Mouse (Mus musculus) myocyte (in vitro differentiated cells): ENCODE results near the gene Slc28a3. TPM values are rescaled to one million over a fixed set of nuclear protein-coding genes. Genes with fewer than 3 reads are reported as not detected.

Experiments
- H3K27me3 ChIP-seq: one replicate; pipeline ENCODE4 v1.6.1; 2011; ENCODE audit not compliant: control insufficient read depth, insufficient read depth, insufficient read length
- H3K36me3 ChIP-seq: one replicate; pipeline ENCODE4 v1.6.1; 2011; ENCODE audit not compliant: control insufficient read depth, insufficient read depth
- H3K4me2 ChIP-seq: one replicate; pipeline ENCODE4 v1.6.1; 2011; ENCODE audit warnings: low read depth, control low read depth
- H3K4me3 ChIP-seq: one replicate; pipeline ENCODE4 v1.5.1; 2011; ENCODE audit warnings: mild to moderate bottlenecking, control low read depth, moderate library complexity
- H3K79me2 ChIP-seq: one replicate; pipeline ENCODE4 v1.6.1; 2011; ENCODE audit not compliant: control insufficient read depth, insufficient read depth
- H3ac ChIP-seq: one replicate; pipeline ENCODE4 v1.6.1; 2011; ENCODE audit not compliant: control insufficient read depth, insufficient read length
- CEBPB ChIP-seq: IDR thresholded peaks from 2 replicates; pipeline ENCODE4 v1.6.1; 2011; ENCODE audit warnings: mild to moderate bottlenecking, moderate library complexity; ENCODE audit not compliant: poor library complexity, insufficient read depth, severe bottlenecking
- E2F4 ChIP-seq: IDR thresholded peaks from one replicate; pipeline ENCODE4 v1.6.1; 2011; ENCODE audit warnings: mild to moderate bottlenecking, control low read depth, moderate library complexity; ENCODE audit not compliant: insufficient read depth
- MAX ChIP-seq: IDR thresholded peaks from one replicate; pipeline ENCODE4 v1.6.1; 2011; ENCODE audit warnings: low read depth, mild to moderate bottlenecking, control low read depth
- MYOD1 ChIP-seq, 3 experiments: IDR thresholded peaks; one replicate each; pipeline ENCODE4 v1.6.1; 2011; ENCODE audit warnings: control low read depth in 2 of 3, low read depth in 2 of 3, mild to moderate bottlenecking in 2 of 3, moderate library complexity in 1 of 3; ENCODE audit not compliant: insufficient read length in 2 of 3, control insufficient read depth in 1 of 3
- MYOG ChIP-seq, 3 experiments: IDR thresholded peaks; one replicate each; pipeline ENCODE4 v1.6.1; 2011; ENCODE audit warnings: control low read depth in 2 of 3, low read depth in 2 of 3, mild to moderate bottlenecking in 2 of 3; ENCODE audit not compliant: insufficient read length in 2 of 3, control insufficient read depth in 1 of 3, insufficient read depth in 1 of 3
- POLR2A ChIP-seq: IDR thresholded peaks from one replicate; pipeline ENCODE4 v1.6.1; 2011; ENCODE audit warnings: low read depth, mild to moderate bottlenecking, control low read depth, moderate library complexity; ENCODE audit not compliant: insufficient read length
- POLR2AphosphoS2 ChIP-seq: IDR thresholded peaks from one replicate; pipeline ENCODE4 v1.6.1; 2011; ENCODE audit warnings: low read depth, control low read depth; ENCODE audit not compliant: insufficient read length
- REST ChIP-seq: IDR thresholded peaks from one replicate; pipeline ENCODE4 v1.6.1; 2011; ENCODE audit warnings: mild to moderate bottlenecking, control low read depth, moderate library complexity; ENCODE audit not compliant: insufficient read depth, insufficient read length
- SRF ChIP-seq: IDR thresholded peaks from one replicate; pipeline ENCODE4 v1.6.1; 2011; ENCODE audit warnings: low read depth; ENCODE audit not compliant: control insufficient read depth, insufficient read length
- TCF12 ChIP-seq: IDR thresholded peaks from one replicate; pipeline ENCODE4 v1.6.1; 2011; ENCODE audit warnings: mild to moderate bottlenecking, control low read depth; ENCODE audit not compliant: poor library complexity, insufficient read depth, severe bottlenecking
- TCF3 ChIP-seq: IDR thresholded peaks from one replicate; pipeline ENCODE4 v1.6.1; 2011; ENCODE audit warnings: low read depth, control low read depth; ENCODE audit not compliant: insufficient read length
- USF1 ChIP-seq: IDR thresholded peaks from one replicate; pipeline ENCODE4 v1.6.1; 2011; ENCODE audit warnings: low read depth, mild to moderate bottlenecking, control low read depth, moderate library complexity
- polyA plus RNA-seq: library from polyadenylated mRNA; unstranded; fragments of >200 nt; fragmentation: generic; extraction: Trizol; gene quantifications from one replicate; pipeline ENCODE4 v1.2.1, GENCODE M21; 2012; ENCODE audit warnings: missing spikeins

Gene Slc28a3
- polyA plus RNA-seq, 1 experiment = not detected

DNA sequence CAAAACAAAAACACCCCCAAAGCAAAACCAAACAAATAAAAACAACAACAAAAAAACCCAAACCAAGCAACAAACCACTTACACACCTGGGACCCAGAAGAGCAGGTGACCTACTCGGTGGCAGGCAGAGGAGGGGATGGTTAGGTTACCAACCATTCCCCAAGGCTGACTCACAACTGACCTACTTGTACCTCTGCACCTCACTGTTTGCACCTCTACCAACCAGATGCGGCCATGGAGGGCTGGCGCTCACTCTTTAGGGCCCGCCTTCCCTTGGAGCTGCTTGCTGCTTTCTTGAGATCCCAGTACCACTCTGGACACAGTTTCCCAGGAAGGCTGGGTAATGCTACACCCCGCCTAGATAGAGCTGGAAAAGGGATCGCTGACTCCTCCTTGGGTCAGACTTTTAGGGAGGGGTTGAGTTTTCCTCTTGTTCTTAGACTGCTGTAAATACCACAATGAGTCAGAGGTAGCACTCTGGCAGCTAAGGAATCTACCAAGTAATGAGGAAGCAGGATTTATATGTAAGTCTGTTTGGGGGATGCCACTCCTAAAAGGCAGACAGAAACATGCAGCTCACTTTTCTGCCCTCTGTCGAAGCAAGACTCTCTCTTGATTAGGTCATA is 76.3 kb downstream of the Slc28a3 start:
- Histone ChIP-seq H3K27me3 (no peaks in the 10 kb centered on the region), H3K79me2 (no peaks in the 10 kb centered on the region), H3K4me3 (peak overlapping the region; percentile 8), H3K36me3 (no peaks in the 10 kb centered on the region), H3K4me2 (peak overlapping the region; percentile 91), H3ac (no peak overlapping the region)
- TF ChIP-seq TCF12 = no peak
- TF ChIP-seq TCF3 = no peak
- no peak for TF ChIP-seq MYOG (IDR thresholded peaks at IDR 0.05; ENCODE audit: control insufficient read depth in 1 of 3, insufficient read depth in 1 of 3, insufficient read length in 2 of 3, low read depth in 2 of 3)
- no peak for TF ChIP-seq REST
- TF ChIP-seq SRF = no peak
- TF ChIP-seq POLR2A = peak; percentile 44
- peak in 1 of 3 experiments; percentile 4 for TF ChIP-seq MYOD1 (IDR thresholded peaks at IDR 0.05; ENCODE audit: control insufficient read depth in 1 of 3, insufficient read length in 2 of 3, low read depth in 2 of 3)
- peak; percentile 31 for TF ChIP-seq POLR2AphosphoS2
- no peak for TF ChIP-seq E2F4
- TF ChIP-seq MAX = no peak

GRCm38 (mm10) chr13:58524581-58524980 is 86.1 kb downstream of the Slc28a3 start:
- TF ChIP-seq MYOG (IDR thresholded peaks at IDR 0.05; ENCODE audit: control insufficient read depth in 1 of 3, insufficient read depth in 1 of 3, insufficient read length in 2 of 3, low read depth in 2 of 3) (no peak), POLR2AphosphoS2 (no peak), MAX (no peak), REST (no peak), SRF (no peak), TCF3 (no peak), POLR2A (no peak), MYOD1 (IDR thresholded peaks at IDR 0.05; ENCODE audit: control insufficient read depth in 1 of 3, insufficient read length in 2 of 3, low read depth in 2 of 3) (no peak), E2F4 (no peak), CEBPB (no peak), TCF12 (no peak), USF1 (no peak)
- Histone ChIP-seq H3K4me3 (no peak overlapping the region), H3K36me3 (no peaks in the 10 kb centered on the region), H3K79me2 (no peaks in the 10 kb centered on the region), H3K4me2 (no peak overlapping the region), H3ac (no peak overlapping the region), H3K27me3 (no peaks in the 10 kb centered on the region)

- TF ChIP-seq E2F4 (no peak), TCF12 (no peak), MYOD1 (IDR thresholded peaks at IDR 0.05; ENCODE audit: control insufficient read depth in 1 of 3, insufficient read length in 2 of 3, low read depth in 2 of 3) (no peak), REST (no peak), TCF3 (no peak), USF1 (no peak), POLR2A (no peak), SRF (no peak), MYOG (IDR thresholded peaks at IDR 0.05; ENCODE audit: control insufficient read depth in 1 of 3, insufficient read depth in 1 of 3, insufficient read length in 2 of 3, low read depth in 2 of 3) (no peak), CEBPB (no peak), MAX (no peak)
- no peak overlapping the region for H3K4me3 ChIP-seq
- peak overlapping the region; percentile 52 for H3K4me2 ChIP-seq
- H3K36me3 ChIP-seq = no peaks in the 10 kb centered on the region
- H3K79me2 ChIP-seq = no peaks in the 10 kb centered on the region
- H3K27me3 ChIP-seq = no peaks in the 10 kb centered on the region
- no peak overlapping the region for H3ac ChIP-seq
Observed at GRCm38 (mm10) chr13:58523761-58524117, 86.9 kb downstream of the Slc28a3 start.

DNA sequence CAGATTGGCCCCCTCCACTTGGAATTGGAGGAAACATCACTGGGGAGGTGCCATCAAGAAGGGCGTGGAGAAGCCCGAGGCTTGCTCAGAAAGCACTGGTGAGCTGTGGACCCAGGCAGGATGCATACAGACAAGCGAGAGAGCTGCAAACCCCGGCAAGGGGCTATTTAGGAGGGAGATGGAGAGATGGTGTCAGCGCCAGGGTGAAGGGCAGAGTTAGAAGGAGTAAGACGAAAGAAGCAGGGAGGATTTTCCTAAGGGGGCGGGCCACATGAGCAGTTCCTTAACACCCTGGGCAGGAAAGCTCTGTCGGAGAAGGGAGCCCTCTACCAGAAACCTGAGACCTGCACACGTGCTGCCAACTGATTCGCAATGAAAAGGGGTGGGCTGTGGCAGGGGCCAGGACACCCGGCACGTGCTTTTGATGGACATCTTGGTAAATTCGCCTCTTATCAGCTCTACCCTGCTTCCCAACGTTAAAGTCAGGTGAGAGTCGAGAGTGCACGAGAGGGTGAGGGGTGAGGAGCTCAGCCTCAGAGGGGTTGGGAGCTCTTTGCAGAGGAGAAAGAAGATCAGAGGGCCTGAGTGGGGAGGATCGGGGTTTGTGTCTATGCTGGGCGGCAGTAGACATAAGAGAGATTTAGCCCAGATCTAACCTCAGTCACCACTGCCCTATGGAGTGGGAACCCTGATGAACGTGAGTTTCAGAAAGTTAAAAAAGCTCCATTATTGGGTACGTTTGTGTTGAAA is 87.5 kb downstream of the Slc28a3 start:
- TF ChIP-seq MYOG (IDR thresholded peaks at IDR 0.05; ENCODE audit: control insufficient read depth in 1 of 3, insufficient read depth in 1 of 3, insufficient read length in 2 of 3, low read depth in 2 of 3) = no peak
- TF ChIP-seq POLR2AphosphoS2 = no peak
- no peak for TF ChIP-seq USF1
- no peak for TF ChIP-seq E2F4
- no peak for TF ChIP-seq CEBPB
- TF ChIP-seq SRF = no peak
- TF ChIP-seq POLR2A = no peak
- TF ChIP-seq TCF3 = no peak
- TF ChIP-seq TCF12 = no peak
- no peak for TF ChIP-seq MYOD1 (IDR thresholded peaks at IDR 0.05; ENCODE audit: control insufficient read depth in 1 of 3, insufficient read length in 2 of 3, low read depth in 2 of 3)
- no peak for TF ChIP-seq REST
- no peak for TF ChIP-seq MAX
- peak overlapping the region; percentile 52 for H3K4me2 ChIP-seq
- H3K27me3 ChIP-seq = no peaks in the 10 kb centered on the region
- no peaks in the 10 kb centered on the region for H3K79me2 ChIP-seq
- H3ac ChIP-seq = no peak overlapping the region
- H3K4me3 ChIP-seq = no peak overlapping the region
- H3K36me3 ChIP-seq = no peaks in the 10 kb centered on the region
